Mouse (Mus musculus) cerebellum, postnatal 36 days (tissue): Measurements from ENCODE around the gene Gm10197.
"Not testable (repeated sequence)": the region's sequence is repeated elsewhere in the genome, so short reads cannot be mapped to it uniquely, and the experiment has no call there.

Experiments
- DNase-seq, 2 experiments: peaks; one replicate each; pipeline ENCODE4 v3.0.0; 2021 to 2022; ENCODE audit warnings: mixed read lengths in 2 of 2

The Gm10197 gene

GRCm38 (mm10) chr19:53371666-53372065 lies at the start of gene Gm10197:
Gene Gm10197 (minus strand): TSS chr19:53371766.
- DNase-seq, result no peak

- peak; percentile 72 to 78 for DNase-seq
These were observed 49.5 kb upstream of the Gm10197 start for GRCm38 (mm10) chr19:53420924-53421582.

- peak in 1 of 2 experiments; percentile 54 for DNase-seq
These were observed 48.3 kb upstream of the Gm10197 start for GRCm38 (mm10) chr19:53419834-53420233.

- DNase-seq, result no peak
These were observed 43.6 kb upstream of the Gm10197 start for GRCm38 (mm10) chr19:53415198-53415597.

GRCm38 (mm10) chr19:53414650-53415049 lies 43.1 kb upstream of the Gm10197 start:
- DNase-seq, result no peak

- no peak for DNase-seq
These were observed 42.2 kb upstream of the Gm10197 start for GRCm38 (mm10) chr19:53413617-53414380.

GRCm38 (mm10) chr19:53412149-53412848 lies 40.7 kb upstream of the Gm10197 start:
- DNase-seq, result no peak

GRCm38 (mm10) chr19:53409663-53410307 lies 38.2 kb upstream of the Gm10197 start:
- DNase-seq, result no peak

GRCm38 (mm10) chr19:53408398-53408797 lies 36.8 kb upstream of the Gm10197 start:
- DNase-seq, result no peak

GRCm38 (mm10) chr19:53407350-53407749 lies 35.8 kb upstream of the Gm10197 start:
- DNase-seq, result no peak

- no peak for DNase-seq
These were observed 34.2 kb upstream of the Gm10197 start for GRCm38 (mm10) chr19:53405810-53406209.

GRCm38 (mm10) chr19:53404837-53405356 lies 33.3 kb upstream of the Gm10197 start:
- DNase-seq, result peak; percentile 88 to 92

GRCm38 (mm10) chr19:53404219-53404836 lies 32.8 kb upstream of the Gm10197 start:
- peak; percentile 45 to 60 for DNase-seq

- DNase-seq, result no peak
These were observed 31.3 kb upstream of the Gm10197 start for GRCm38 (mm10) chr19:53402741-53403432.

- DNase-seq, result peak in 1 of 2 experiments; percentile 46
These were observed 29.0 kb upstream of the Gm10197 start for GRCm38 (mm10) chr19:53400332-53401110.

GRCm38 (mm10) chr19:53399213-53399612 lies 27.6 kb upstream of the Gm10197 start:
- no peak for DNase-seq

GRCm38 (mm10) chr19:53397451-53398233 lies 26.1 kb upstream of the Gm10197 start:
- DNase-seq, result no peak

- DNase-seq, result not testable (repeated sequence)
These were observed 24.2 kb upstream of the Gm10197 start for GRCm38 (mm10) chr19:53395805-53396204.

GRCm38 (mm10) chr19:53394956-53395355 lies 23.4 kb upstream of the Gm10197 start:
- not testable (repeated sequence) for DNase-seq

- peak; percentile 47 to 64 for DNase-seq
These were observed 23.0 kb upstream of the Gm10197 start for GRCm38 (mm10) chr19:53394552-53394951.
